Mouse (Mus musculus): ENCODE data around the gene Cela3b.

The Cela3b gene

DNA sequence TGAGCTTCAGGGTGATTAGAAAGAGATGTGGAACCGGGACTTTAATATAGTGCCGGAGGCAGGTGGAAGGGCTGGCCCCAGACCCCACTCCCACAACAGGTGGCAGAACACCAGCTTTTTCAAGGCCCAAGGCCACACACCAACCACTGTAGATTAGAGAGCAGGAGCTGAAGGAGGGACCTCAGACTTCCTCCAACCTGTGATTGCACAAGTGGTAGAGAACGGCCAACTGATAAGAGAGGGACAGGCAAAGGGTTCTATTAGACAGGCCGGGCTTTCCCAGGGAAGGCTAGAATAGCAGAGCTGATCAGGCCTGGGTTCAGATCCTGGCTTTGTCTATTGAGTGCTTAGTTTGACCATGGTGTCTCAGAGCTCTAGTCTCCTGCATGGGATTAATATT lies at the start of gene Cela3b:
Cela3b (minus strand) TSS at position 39 of the 400 bp plus-strand sequence.
- no peak for DNase-seq (ENCODE audit: low spot score in 2 of 2)

GRCm38 (mm10) chr4:137479757-137480156 lies 49.4 kb upstream of the Cela3b start:
- DNase-seq (ENCODE audit: low spot score in 2 of 2): no peak

DNA sequence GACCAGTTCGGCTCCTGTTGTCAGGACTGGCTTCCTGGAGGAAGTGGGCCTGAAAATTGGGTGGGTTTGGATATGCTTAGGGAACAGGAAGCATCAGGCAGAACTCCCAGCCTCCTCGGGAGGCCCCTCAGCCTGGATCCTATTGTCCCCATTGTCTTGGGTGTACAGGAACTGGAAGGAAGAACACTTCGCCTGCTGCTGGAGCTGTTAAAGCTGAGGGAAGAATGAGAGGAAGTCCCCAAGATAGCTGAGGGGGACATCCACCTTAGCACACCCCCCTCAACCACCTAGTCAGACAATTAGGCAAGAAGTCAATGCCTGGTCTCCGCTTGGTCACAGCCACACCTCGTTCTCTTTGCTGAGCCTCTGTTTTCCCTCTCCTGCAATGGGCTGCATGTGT lies 48.0 kb upstream of the Cela3b start:
- no peak for DNase-seq (ENCODE audit: low spot score in 2 of 2)

DNA sequence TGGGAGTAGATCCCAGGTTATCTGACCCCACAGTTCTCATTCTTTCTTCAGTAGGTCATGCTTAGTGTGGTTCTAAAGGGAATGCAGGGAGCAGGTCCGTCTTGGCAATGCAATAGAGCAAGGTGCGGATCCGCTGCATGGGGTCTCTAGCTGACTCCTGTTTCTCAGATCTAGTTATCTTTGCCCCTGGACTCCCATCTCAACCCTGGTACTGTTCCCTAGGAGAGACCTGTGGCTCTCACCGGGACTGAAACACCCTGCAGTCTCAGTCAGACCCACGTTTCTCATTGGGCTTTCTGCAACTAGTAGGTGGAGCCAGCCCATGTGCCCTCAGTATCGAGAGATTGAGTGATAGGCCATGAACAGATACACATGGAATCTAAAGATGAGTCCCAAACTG lies 47.3 kb upstream of the Cela3b start:
- no peak for DNase-seq (ENCODE audit: low spot score in 2 of 2)

DNA sequence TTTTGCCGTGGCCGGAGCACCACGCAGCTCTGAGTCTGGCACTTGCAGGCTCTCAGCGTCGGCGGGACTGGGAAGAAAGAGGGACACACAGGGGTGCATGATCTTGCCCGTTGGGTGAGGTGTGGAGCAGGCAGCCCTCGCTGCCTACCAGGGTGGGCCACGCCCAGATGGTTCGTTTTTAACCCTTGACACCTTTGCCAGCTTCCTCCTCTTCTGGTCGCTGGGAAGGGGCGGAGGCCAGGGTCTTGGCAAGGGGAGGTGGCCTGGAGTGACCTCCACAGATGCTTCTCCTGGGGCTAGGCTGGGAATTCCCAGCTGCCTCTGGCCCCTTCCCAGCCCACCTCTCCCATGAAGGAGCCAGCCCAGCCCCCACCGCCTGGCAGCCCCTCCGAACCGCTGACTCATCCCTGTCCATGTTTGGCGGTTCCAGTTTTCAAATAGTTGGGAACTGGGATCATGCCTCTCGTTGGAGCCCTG lies 46.5 kb upstream of the Cela3b start:
- no peak for DNase-seq (ENCODE audit: low spot score in 2 of 2)

DNA sequence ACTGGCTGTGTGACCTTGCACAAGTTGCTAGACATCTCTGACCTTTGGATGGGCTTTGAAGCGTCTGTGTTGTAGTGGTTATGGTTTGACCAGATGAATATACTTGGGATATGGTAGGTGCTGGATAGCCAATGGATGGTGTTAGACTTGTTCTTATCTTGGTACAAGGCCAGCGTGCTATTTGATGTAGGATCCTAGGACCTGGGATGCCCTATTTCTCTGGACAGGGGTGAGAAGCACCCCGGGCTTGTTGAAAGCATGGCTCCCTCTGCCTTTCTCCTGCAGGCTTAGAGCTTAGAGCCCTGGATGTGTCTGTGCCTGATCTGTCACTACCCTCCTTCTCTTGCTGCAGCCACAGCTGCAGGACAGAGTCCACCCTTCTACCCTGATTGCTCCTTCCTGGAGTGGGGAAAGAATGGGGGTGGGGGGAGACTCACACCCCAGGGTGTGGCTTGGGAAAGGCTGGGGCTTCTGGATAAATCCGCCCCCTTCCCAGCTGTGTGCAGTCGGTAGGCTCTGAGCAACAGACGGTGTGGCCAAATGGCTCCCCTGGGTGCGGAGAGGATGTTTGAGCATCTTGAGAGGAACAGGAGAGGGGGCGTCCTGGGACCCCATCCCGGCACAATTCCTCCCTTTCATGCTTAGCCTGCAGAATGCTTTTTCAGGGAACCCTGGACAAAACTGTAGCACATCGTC lies 45.9 kb upstream of the Cela3b start:
- DNase-seq (ENCODE audit: low spot score in 2 of 2): peak; percentile 22 to 36

DNA sequence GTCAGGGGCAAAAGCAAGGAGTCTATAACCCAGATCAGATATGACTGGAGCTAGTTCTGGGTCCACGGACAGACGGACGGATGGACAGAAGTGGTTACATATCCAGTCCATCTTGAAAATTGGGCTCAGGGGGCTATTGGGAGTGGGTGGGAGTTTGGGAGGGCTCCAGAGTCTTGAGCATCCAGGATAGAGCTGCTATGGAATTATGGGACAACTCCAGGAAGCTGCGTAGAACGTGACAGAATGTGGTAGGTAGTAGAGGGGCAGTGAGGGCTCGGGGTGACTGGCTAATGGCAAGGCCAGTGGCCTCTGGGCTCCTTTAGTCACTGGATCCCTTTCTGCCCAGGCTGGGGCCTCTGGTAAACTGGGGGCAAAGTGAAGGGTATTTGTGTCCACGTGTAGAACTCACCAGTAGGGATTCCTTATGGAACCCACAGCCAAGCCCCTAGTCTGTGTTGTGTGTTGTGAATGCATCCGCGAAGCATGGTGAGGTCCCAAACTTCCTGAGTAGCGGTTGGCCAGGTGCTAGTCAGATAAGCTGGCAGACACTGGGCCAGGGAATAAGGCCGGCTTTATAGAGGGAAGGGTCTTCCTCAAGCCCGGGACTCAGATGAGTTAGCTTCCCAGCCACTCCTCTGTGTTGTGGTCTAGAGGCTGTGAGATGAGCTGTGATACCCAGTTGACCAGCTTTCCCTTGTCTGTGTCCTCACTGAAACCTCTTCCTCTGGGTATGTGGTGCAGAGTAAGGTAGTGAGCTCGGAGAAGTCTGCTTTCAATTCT lies 45.1 kb upstream of the Cela3b start:
- DNase-seq (ENCODE audit: low spot score in 2 of 2): no peak

- no peak for DNase-seq (ENCODE audit: low spot score in 2 of 2)
Observed at GRCm38 (mm10) chr4:137474694-137475093, 44.4 kb upstream of the Cela3b start.

- no peak for DNase-seq (ENCODE audit: low spot score in 2 of 2)
Observed at GRCm38 (mm10) chr4:137473701-137474388, 43.5 kb upstream of the Cela3b start.

DNA sequence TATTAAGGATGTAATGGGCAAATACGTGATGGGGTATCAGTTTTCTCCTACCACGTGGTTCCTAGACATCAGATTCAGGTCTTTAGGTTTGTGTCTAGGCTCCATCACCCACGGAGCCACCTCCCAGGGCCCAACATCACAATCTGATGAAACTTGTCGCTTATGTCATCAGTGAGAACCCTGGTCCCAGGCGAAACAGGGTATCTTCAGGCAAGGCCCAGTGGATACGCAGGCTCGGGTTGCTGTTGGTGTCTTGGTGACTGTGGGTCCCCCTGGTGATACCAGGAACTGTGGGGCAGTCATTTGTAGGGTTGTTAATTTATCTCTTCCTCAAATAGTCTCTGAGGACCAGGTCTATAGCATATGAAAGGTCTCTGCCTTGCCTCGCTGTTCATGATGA lies 42.9 kb upstream of the Cela3b start:
- no peak for DNase-seq (ENCODE audit: low spot score in 2 of 2)

DNA sequence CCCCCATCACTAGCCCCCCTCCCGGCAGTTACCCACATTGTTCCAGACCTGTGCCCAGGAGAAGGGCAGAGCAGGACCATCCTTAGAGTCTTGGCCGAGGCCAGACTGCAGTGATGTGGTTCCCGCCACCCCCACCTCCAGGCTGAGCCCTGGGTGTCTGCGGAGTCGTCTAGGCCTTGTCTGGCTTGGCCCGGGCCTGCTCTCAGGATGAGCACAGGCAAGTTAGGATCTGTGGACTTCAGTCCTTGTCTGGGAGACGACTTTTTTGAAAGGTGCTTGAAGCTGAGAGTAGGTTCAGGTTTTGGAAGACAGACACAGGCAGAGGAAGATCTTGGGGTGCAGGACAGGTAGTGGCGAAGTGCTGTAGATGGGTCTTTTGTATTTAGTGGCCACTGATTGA lies 41.0 kb upstream of the Cela3b start:
- no peak for DNase-seq (ENCODE audit: low spot score in 2 of 2)

- DNase-seq (ENCODE audit: low spot score in 2 of 2): no peak
Observed at GRCm38 (mm10) chr4:137470701-137471317, 40.5 kb upstream of the Cela3b start.

DNA sequence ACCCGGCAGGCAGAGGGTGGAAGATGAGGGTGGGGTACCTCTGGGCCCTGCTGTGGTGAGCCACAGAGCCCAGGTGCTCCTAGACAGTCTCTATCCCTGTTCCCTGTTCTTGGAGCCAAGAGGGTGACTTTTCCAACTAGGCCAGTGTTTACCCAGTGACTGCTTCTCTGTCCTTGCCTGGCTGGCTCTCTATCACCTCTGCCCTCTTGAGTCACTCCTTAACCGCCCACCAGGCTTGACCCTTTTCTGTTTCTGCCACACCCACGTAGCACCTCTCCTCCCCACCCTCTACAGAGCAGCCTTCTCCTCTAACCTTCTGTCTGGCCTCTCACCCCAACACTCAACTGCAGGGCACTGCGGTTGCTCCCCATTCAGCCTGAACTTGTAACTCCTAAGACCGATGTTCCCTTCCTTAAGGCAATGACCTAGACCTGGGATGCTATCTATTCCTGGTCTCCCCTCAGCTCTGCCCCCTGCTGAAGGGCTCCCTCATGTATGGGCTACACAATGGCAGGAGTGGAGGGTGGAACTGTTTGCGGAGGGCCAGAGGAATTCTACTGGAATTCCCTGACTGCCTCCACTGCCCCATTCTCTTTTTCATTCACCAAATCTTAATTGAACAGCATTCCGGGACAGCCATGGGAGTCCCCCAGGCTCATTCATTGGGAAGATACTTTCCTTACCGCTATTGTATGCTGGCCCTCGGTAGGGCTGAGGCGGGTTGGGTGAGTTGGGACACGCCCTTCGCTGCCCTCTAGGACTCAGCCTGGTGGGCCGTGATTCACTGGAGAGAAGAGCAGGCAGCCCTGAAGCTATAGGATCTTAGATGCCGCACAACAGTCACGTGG lies 39.7 kb upstream of the Cela3b start:
- no peak for DNase-seq (ENCODE audit: low spot score in 2 of 2)

GRCm38 (mm10) chr4:137469081-137469844 lies 38.9 kb upstream of the Cela3b start:
- no peak for DNase-seq (ENCODE audit: low spot score in 2 of 2)

DNA sequence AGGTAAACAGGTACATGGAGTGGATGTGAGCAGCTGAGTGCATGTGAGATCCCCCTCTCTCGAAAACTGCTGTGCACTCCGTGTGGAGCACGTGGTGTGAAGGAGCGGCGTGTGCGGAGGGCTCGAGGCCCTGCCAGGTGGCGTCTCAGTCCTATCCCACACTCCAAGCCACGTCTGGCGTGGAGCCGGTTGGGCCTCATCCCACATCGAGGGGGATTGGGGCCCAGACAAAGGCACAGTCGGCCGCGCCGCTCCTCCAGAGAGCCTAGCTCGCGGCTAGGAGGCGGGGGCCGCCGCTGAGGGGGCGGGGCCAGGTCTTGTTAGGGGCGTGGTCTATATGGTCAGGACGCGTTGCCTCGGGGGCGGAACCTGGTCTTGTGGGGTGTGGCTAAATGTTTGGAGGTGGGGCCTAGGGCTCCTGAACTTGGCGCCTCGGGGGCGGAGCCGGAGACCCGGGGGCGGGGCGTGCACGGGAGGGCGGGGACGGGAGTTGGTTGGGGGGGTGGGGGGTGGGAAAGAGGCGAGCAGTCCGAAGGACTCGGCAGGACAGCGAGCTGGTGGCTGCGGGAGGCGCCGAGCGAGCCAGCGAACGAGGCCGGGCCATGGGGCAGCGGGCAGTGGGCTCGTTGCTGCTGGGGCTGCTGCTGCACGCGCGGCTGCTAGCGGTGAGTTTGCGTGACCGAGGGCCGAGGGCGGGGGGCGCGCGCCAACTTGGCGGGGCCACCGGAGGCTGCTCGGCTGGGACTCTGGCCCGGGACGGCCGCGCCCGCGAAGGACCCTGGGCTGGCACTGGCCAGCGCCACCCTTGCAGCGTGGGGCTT lies 38.1 kb upstream of the Cela3b start, which contains the start of gene Hspg2:
Hspg2 (plus strand) TSS at position 510 of the 821 bp plus-strand sequence.
- peak; percentile 59 to 65 for DNase-seq (ENCODE audit: low spot score in 2 of 2)

- DNase-seq (ENCODE audit: low spot score in 2 of 2): no peak
Observed at GRCm38 (mm10) chr4:137467525-137467924, 37.2 kb upstream of the Cela3b start.

- no peak for DNase-seq (ENCODE audit: low spot score in 2 of 2)
Observed at GRCm38 (mm10) chr4:137466991-137467390, 36.7 kb upstream of the Cela3b start.

DNA sequence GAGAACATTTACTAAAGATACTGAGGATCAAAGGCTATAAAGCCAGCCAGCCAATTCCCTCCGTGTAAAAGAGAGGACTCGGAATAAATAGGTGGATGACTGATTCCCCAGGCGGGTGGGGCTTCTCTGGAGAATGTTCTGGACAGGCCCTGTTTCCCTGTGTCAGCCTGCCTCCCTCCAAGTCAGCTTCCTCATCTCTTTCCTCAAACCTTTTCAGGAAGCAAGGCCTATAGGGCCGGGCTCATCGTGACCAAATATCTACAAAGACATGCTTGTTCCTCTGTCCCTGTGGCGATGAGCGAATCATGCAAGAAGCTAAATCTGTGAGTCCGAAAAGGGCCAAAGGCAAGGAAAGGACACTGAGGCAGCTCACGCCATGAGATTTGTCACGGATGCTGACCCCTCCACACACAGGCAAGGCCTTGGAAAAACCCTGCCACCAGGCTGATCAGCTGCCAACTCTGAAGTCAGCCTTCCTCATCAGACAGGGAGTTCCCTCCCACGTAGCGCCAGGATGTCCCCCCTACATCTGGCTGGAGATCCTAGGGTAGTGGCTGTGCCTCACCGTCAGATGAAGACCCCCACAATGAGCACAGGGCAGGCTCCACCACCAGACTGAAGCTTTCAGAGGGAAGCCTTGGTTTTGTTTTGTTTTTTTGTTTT lies 34.9 kb upstream of the Cela3b start:
- DNase-seq (ENCODE audit: low spot score in 2 of 2): no peak

Measured in right cerebral cortex, postnatal 36 days (tissue).